Mouse (Mus musculus): ENCODE data around the gene Dcst2. TPM values are rescaled to one million over a fixed set of nuclear protein-coding genes. Genes with fewer than 3 reads are reported as not detected.

Dcst2 gene
- polyA plus RNA-seq, 1 experiment from 2014 or later: 0.34 TPM

DNA sequence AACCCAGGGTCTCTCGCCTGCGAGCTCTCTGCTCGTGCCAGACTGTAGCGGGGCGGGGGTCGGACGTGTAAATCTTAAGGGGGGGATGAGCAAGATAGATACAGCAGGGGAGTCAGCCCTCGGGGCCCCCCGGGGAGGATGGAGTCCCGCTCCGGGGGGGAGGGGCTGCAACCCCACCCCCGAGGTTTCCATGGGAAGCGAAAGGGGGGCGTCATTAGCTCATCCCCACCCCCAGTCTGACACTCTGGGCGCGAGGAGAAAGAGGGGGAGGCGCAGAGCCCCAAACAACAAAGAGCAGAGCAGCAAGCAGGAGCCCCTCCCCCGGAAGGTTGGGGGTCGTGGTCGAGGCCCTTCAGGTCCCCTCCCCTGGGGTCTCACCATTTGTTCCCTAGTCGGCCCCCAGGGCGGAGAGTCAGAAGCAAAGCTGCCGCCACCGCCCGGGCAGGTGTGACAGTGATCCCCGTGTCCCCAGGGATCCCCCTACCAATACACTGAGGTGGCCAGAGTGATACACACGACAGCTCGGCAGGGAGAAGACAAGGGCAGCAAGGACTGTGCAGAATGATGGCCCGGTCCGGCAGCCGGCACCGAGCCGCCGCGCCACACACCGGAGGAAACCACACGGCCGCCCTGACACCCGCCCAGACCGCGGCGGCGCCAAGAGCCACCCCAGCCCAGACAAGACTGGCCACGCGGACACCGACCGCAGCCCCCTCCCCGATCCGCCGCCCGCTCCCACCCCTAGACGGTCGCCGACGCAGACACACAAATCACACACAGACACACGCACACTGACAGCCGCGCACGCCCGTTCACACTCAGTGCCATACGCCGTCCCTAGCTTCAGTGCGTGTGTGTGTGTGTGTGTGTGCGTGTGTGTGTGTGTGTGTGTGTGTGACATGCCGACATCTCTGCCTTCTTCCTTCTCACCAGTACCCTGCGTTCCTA lies 40.3 kb upstream of the Dcst2 start:
- Histone ChIP-seq H3K27ac (peak overlapping the region; percentile 87), H3K4me1 (replicated peaks) (peaks cover 70% of the 10 kb centered on the region), H3K4me3 (peak overlapping the region; percentile 71), H3K27me3 (ENCODE audit: insufficient read depth, poor library complexity, severe bottlenecking) (peaks cover 84% of the 10 kb centered on the region), H3K9me3 (no peaks in the 10 kb centered on the region), H3K36me3 (no peaks in the 10 kb centered on the region)
- under 1% methylated on average over 66 of the region's 66 CpGs for WGBS
- peak; percentile 49 for DNase-seq (ENCODE audit: low spot score)

DNA sequence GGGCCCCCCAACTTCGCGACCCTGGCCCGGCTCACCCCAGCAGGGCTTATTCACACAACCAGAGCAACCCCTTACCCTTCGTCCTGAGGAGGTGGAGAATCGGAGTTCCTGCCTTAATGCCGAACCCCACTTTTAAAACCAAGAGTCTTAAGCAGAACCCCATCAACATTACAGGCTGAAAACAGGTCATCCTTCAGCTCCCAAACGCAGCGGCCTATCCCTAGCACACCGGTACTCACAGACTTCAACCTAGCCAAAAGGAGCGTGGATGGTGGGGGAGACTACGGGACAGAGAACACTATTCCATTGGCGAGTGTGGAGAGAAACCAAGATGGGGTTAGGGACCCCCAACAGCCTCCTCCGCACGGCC lies 39.7 kb upstream of the Dcst2 start:
- DNase-seq (ENCODE audit: low spot score): no peak
- H3K27me3 ChIP-seq (ENCODE audit: insufficient read depth, poor library complexity, severe bottlenecking): peaks cover 77% of the 10 kb centered on the region
- H3K4me1 ChIP-seq (replicated peaks): peaks cover 66% of the 10 kb centered on the region
- no peaks in the 10 kb centered on the region for H3K9me3 ChIP-seq
- no peaks in the 10 kb centered on the region for H3K36me3 ChIP-seq
- H3K27ac ChIP-seq: peak overlapping the region; percentile 87
- 1% methylated on average over 14 of the region's 14 CpGs for WGBS
- peak overlapping the region; percentile 71 for H3K4me3 ChIP-seq

DNA sequence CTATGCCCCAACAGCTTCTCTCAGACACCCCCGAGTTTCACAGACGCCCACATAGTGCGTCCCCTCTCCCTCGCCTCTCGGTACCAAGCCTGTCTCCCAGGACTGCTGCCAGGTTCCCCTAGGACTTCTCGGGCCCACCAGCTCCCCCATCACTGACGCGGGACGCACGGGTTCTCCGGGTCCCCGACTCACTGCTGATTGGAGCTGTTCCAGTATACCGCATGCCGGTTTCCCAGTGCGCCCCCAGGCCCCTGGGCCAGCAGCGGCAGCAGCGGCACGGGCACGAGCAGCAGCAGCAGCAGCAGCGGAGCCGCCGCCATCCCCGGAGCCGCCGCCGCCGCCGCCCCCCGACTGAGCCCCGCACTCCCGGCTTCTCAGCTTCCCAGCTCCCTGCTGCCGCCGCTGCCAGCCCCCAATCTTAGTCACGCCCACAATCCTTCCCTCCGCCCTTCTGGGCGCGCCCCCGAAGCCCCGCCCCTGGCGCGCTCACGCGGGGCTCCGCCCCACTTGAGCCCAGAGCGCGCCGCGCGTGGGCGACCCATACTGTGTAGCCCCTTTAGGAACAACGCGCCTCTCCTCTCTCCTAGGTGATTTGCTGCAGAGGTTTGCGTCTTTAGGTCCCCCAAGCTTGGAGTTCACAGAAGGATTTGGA lies 39.1 kb upstream of the Dcst2 start, which contains the start of gene Efna3:
TSS of gene Efna3 (minus strand) at position 452 of the 652 bp plus-strand sequence.
- Histone ChIP-seq H3K9me3 (no peaks in the 10 kb centered on the region), H3K36me3 (no peaks in the 10 kb centered on the region), H3K4me1 (replicated peaks) (peaks cover 67% of the 10 kb centered on the region), H3K27me3 (ENCODE audit: insufficient read depth, poor library complexity, severe bottlenecking) (peaks cover 77% of the 10 kb centered on the region), H3K27ac (peak within 1 kb of the TSS; percentile 87), H3K4me3 (peak within 1 kb of the TSS; percentile 71)
- peak; percentile 80 for DNase-seq (ENCODE audit: low spot score)
- WGBS: under 1% methylated on average over 53 of the region's 53 CpGs

DNA sequence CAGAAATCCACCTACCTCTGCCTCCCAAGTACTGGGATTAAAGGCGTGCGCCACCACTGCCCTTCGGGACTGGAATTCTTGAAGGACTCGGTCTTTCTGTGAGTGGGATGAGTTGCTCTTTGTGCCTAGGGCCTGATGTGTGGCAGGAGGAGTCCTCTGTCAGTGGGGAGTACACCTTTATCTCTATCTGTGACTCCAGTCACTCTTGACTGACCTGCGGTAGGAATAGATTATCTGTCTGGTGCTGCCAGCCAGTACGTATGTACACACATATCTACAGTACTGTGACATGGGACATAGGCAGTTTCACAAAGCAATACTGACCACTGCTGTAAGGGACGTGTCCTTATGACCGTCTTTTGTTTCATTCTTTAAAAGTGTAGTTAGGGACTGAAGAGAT lies 35.9 kb upstream of the Dcst2 start:
- H3K4me3 ChIP-seq: no peak overlapping the region
- H3K9me3 ChIP-seq: no peaks in the 10 kb centered on the region
- peaks cover 56% of the 10 kb centered on the region for H3K4me1 ChIP-seq (replicated peaks)
- H3K27me3 ChIP-seq (ENCODE audit: insufficient read depth, poor library complexity, severe bottlenecking): peaks cover 56% of the 10 kb centered on the region
- DNase-seq (ENCODE audit: low spot score): no peak
- WGBS: 90% methylated on average over 8 of the region's 8 CpGs
- H3K27ac ChIP-seq: no peak overlapping the region
- no peaks in the 10 kb centered on the region for H3K36me3 ChIP-seq

DNA sequence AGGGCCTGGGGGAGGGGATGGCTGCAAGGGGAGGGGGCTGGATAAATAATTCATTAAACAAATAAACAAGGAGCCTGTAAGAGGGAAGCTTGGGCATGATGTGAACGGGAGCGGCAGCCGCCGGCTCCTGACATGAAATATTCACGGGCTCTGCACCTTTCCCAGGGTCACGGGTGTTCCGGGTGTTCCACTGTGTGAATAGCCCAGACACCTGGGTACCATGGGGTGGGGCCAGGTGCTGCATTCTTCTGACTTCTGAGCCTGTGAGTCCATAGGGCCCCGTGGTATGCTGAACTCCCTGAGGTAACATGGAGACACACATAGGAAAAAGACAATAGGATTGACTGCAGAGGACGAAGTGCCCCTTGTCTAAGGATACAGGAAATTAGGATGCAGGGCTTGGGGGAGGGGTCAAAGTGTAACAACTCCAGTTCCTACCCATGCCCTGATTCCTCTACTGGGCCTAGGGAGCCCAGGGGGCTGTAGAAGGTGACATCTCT lies 34.4 kb upstream of the Dcst2 start:
- H3K4me1 ChIP-seq (replicated peaks): peaks cover 56% of the 10 kb centered on the region
- no peak overlapping the region for H3K4me3 ChIP-seq
- H3K27me3 ChIP-seq (ENCODE audit: insufficient read depth, poor library complexity, severe bottlenecking): peaks cover 40% of the 10 kb centered on the region
- 58% methylated on average over 9 of the region's 9 CpGs for WGBS
- no peaks in the 10 kb centered on the region for H3K9me3 ChIP-seq
- H3K36me3 ChIP-seq: peaks cover 1% of the 10 kb centered on the region; the same call in 1 of the 2 replicates
- H3K27ac ChIP-seq: peak overlapping the region; percentile 10; the same call in 1 of the 2 replicates
- no peak for DNase-seq (ENCODE audit: low spot score)

DNA sequence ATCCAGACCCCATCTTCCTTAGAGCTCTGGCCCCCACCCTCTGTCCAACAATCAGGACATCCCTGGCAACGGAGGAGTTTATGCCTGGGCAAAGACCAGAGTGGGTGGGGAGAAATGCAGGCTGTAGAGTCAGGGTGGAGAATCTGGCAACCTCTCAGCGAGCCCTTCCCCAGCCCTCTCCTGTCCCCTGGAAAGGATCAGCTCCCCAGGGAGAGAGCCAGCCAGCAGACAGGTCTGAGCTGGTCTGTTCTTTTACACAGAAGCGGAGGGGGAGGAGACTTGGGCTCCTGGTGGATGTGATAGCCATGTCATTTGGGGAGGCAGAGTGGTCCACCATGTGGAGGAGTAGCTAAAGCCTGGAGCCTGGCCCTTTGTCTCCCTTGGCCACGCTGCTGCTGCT lies 33.2 kb upstream of the Dcst2 start:
- Histone ChIP-seq H3K4me1 (replicated peaks) (peaks cover 56% of the 10 kb centered on the region), H3K36me3 (peaks cover 13% of the 10 kb centered on the region), H3K9me3 (no peaks in the 10 kb centered on the region), H3K27ac (peak overlapping the region; percentile 50), H3K27me3 (ENCODE audit: insufficient read depth, poor library complexity, severe bottlenecking) (peaks cover 36% of the 10 kb centered on the region), H3K4me3 (no peak overlapping the region)
- DNase-seq (ENCODE audit: low spot score): no peak
- WGBS: 11% methylated on average over 4 of the region's 4 CpGs

DNA sequence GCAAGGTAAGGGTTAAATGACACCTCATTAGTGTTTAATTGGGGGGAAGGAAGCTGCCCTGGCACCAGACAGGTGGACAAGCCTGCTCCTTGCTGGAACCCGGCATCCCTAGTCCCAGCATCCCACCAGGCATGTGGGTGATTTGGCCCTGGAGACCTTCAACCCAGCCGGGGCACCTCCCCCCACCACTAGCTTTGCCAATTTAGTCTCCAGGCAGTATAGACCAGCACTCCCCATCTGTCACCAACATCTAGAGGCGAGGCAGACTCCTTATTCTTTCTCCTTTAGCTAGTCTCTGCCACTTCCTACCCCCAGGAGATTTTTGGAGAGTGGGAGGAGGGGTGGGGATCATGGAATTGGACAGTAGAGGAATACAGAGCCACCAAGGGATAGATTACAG lies 31.4 kb upstream of the Dcst2 start:
- DNase-seq (ENCODE audit: low spot score): no peak
- Histone ChIP-seq H3K27me3 (ENCODE audit: insufficient read depth, poor library complexity, severe bottlenecking) (peaks cover 35% of the 10 kb centered on the region; the same call in 1 of the 2 replicates), H3K36me3 (peaks cover 30% of the 10 kb centered on the region), H3K4me1 (replicated peaks) (peaks cover 70% of the 10 kb centered on the region), H3K4me3 (no peak overlapping the region), H3K9me3 (no peaks in the 10 kb centered on the region), H3K27ac (peak overlapping the region; percentile 2; the same call in 1 of the 2 replicates)
- 55% methylated on average over 3 of the region's 3 CpGs for WGBS

DNA sequence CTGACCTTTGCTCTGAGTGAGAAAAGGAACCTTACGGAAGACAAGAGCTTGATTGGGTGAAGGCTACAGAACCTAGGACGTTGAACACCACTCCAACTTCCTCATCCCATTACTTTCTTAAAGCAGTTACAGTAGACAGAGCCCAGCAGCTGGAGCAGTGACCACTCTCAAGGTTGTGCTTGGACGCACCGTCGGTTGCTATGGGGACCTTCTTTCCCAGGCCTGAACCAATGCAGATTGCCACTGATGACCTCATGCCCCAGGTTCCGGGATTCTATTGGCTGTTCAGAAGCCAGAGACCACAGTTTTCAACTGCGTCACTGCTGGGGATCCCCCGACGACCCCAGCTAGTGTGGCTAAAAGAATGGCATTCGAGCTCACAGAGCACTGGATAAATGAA lies 30.8 kb upstream of the Dcst2 start:
- Histone ChIP-seq H3K4me1 (replicated peaks) (peaks cover 75% of the 10 kb centered on the region), H3K9me3 (no peaks in the 10 kb centered on the region), H3K27me3 (ENCODE audit: insufficient read depth, poor library complexity, severe bottlenecking) (peaks cover 35% of the 10 kb centered on the region; the same call in 1 of the 2 replicates), H3K4me3 (no peak overlapping the region), H3K36me3 (peaks cover 30% of the 10 kb centered on the region), H3K27ac (peak overlapping the region; percentile 56; the same call in 1 of the 2 replicates)
- DNase-seq (ENCODE audit: low spot score): peak; percentile 56
- WGBS: 19% methylated on average over 10 of the region's 10 CpGs

DNA sequence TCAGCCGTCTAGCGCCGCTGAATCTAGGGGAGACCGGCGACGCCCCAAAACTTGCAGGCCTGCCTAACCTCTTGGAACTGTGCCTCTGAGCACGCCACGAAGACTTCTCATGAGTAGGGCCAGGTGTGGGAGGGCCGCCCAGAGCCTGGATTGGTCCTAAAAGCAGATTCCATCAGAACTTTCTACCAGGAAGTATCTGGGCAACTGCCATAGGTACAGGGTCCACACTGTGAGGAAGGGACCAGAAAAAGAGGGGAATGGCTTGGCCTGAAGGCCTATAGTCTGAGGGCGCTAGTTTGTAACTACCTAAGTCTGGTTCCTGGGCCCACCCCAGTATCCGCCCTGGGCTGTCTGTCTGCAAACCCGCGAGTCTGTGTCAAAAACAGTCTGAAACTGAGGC lies 30.2 kb upstream of the Dcst2 start:
- Histone ChIP-seq H3K36me3 (peaks cover 30% of the 10 kb centered on the region), H3K27me3 (ENCODE audit: insufficient read depth, poor library complexity, severe bottlenecking) (peaks cover 35% of the 10 kb centered on the region; the same call in 1 of the 2 replicates), H3K4me3 (no peak overlapping the region), H3K4me1 (replicated peaks) (peaks cover 81% of the 10 kb centered on the region), H3K27ac (peak overlapping the region; percentile 56; the same call in 1 of the 2 replicates), H3K9me3 (no peaks in the 10 kb centered on the region)
- no peak for DNase-seq (ENCODE audit: low spot score)
- WGBS: 71% methylated on average over 13 of the region's 13 CpGs

DNA sequence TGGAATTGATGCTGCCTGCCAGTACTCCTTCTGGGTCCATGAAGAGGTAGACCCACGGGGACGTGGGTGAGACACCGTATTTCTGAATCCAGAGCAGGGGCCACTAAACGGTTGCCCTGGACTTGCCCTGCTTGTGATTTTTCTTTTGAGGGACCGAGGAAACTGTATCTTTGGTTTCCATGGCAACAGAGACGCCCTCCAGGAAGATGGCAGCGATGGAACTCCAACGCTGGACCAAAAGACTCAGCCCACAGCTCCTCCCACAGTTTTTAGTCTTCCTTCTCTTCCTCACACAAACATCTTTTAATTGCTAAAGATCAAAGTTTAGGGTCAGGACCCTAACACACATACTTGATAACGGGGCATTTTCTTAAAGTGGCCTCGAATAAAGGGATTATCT lies 29.8 kb upstream of the Dcst2 start:
- H3K9me3 ChIP-seq: no peaks in the 10 kb centered on the region
- peaks cover 84% of the 10 kb centered on the region for H3K4me1 ChIP-seq (replicated peaks)
- peaks cover 30% of the 10 kb centered on the region for H3K36me3 ChIP-seq
- no peak overlapping the region for H3K4me3 ChIP-seq
- H3K27me3 ChIP-seq (ENCODE audit: insufficient read depth, poor library complexity, severe bottlenecking): peaks cover 35% of the 10 kb centered on the region; the same call in 1 of the 2 replicates
- 51% methylated on average over 10 of the region's 10 CpGs for WGBS
- no peak for DNase-seq (ENCODE audit: low spot score)
- H3K27ac ChIP-seq: peak overlapping the region; percentile 41

DNA sequence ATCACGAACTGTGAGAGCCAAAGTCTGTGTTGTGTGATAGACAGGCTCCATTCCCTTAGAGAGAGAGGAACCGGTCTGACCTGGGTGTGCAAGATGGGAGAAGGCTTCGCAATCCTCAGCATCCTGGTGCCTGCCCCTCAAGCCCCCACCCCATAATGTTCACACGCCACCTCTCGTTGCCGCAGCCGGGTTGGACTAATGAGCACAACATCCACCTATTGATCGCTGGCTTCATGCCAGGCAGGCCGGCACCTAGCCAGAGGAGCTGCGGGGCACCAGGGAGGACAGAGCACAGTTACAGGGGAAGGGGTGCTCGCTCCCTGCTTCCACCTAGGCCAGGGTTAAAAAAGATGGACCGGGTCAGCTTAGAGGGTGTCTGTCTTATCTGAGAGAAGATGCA lies 29.3 kb upstream of the Dcst2 start:
- H3K36me3 ChIP-seq: peaks cover 30% of the 10 kb centered on the region
- DNase-seq (ENCODE audit: low spot score): no peak
- no peaks in the 10 kb centered on the region for H3K9me3 ChIP-seq
- H3K27me3 ChIP-seq (ENCODE audit: insufficient read depth, poor library complexity, severe bottlenecking): peaks cover 31% of the 10 kb centered on the region; the same call in 1 of the 2 replicates
- peaks cover 84% of the 10 kb centered on the region for H3K4me1 ChIP-seq (replicated peaks)
- 57% methylated on average over 12 of the region's 12 CpGs for WGBS
- H3K4me3 ChIP-seq: 0 out of 2 replicates have a peak overlapping the region, but pooled peaks have one; percentile 4
- peak overlapping the region; percentile 41 for H3K27ac ChIP-seq

DNA sequence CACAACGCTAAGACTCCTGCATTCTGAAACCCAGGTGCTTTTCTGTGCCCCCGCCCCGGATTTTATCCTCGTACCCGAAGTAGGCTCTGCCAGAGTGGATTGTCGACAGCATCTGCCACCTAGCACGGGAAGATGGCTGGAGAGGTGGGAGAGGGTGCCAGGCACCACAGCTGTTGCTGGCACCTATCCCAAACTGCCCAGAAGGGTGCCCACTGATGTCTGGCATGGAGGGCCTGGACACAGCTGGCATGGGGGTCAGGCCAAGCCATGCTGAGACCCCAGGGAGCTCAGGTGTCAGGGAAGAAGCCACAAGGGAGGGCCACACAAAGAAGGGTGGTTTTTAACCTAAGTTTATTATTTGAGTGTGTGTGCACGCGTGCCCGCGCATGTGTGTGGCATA lies 28.7 kb upstream of the Dcst2 start:
- no peak for DNase-seq (ENCODE audit: low spot score)
- peak overlapping the region; percentile 9; the same call in 1 of the 2 replicates for H3K4me3 ChIP-seq
- peaks cover 86% of the 10 kb centered on the region for H3K4me1 ChIP-seq (replicated peaks)
- H3K9me3 ChIP-seq: no peaks in the 10 kb centered on the region
- peaks cover 30% of the 10 kb centered on the region for H3K36me3 ChIP-seq
- 79% methylated on average over 11 of the region's 11 CpGs for WGBS
- peak overlapping the region; percentile 41; the same call in 1 of the 2 replicates for H3K27ac ChIP-seq
- H3K27me3 ChIP-seq (ENCODE audit: insufficient read depth, poor library complexity, severe bottlenecking): peaks cover 29% of the 10 kb centered on the region; the same call in 1 of the 2 replicates
